Mouse (Mus musculus) liver, embryonic 11.5 days (tissue): ENCODE measurements around the gene Marveld2. TPM values are rescaled to one million over a fixed set of nuclear protein-coding genes. Genes with fewer than 3 reads are reported as not detected.

ENCODE experiments used
- ATAC-seq: fragments of 200-750 bp; cut with Nextera tagmentation; replicated peaks from 2 replicates; pipeline ENCODE4 v1.8.0; 2017; ENCODE audit warnings: moderate number of reproducible peaks, mild to moderate bottlenecking, moderate TSS enrichment, moderate library complexity; ENCODE audit not compliant: low FRiP score
- DNase-seq: peaks from one replicate; pipeline ENCODE4 v3.0.0-alpha.2; 2017; ENCODE audit warnings: low spot score
- H3K27ac ChIP-seq: fragments of 300-500 bp; sonication (generic); 2 replicates; pipeline ENCODE4 v1.5.1; 2014; ENCODE audit warnings: mild to moderate bottlenecking, low read depth, low read length, control low read depth
- H3K27me3 ChIP-seq: fragments of 300-500 bp; sonication (generic); replicated peaks from 2 replicates; pipeline ENCODE4 v1.6.1; 2014; ENCODE audit warnings: low read length, mixed read lengths; ENCODE audit not compliant: control insufficient read depth, insufficient read depth
- H3K36me3 ChIP-seq: fragments of 300-500 bp; sonication (generic); 2 replicates; pipeline ENCODE4 v1.6.1; 2014; ENCODE audit warnings: mild to moderate bottlenecking, low read length, moderate library complexity, mixed read lengths; ENCODE audit not compliant: control insufficient read depth, insufficient read depth
- H3K4me1 ChIP-seq: fragments of 300-500 bp; sonication (generic); replicated peaks from 2 replicates; pipeline ENCODE4 v1.6.1; 2014; ENCODE audit warnings: low read length, mixed read lengths; ENCODE audit not compliant: control insufficient read depth, insufficient read depth
- H3K4me2 ChIP-seq: fragments of 300-500 bp; sonication (generic); 2 replicates; pipeline ENCODE4 v1.6.1; 2014; ENCODE audit warnings: mild to moderate bottlenecking, control low read depth, moderate library complexity
- H3K4me3 ChIP-seq: fragments of 300-500 bp; sonication (generic); 2 replicates; pipeline ENCODE4 v1.5.1; 2014; ENCODE audit warnings: low read depth, low read length, control low read depth
- H3K9ac ChIP-seq: fragments of 300-500 bp; sonication (generic); 2 replicates; pipeline ENCODE4 v1.6.1; 2014; ENCODE audit warnings: low read depth, low read length, control low read depth
- H3K9me3 ChIP-seq: fragments of 300-500 bp; sonication (generic); 2 replicates; pipeline ENCODE4 v1.6.1; 2016; ENCODE audit warnings: low read length, inconsistent platforms, mixed read lengths; ENCODE audit not compliant: control insufficient read depth
- WGBS: fragments of 180-500 bp; shearing (Covaris S2); extraction: QIAGEN DNeasy Blood & Tissue Kit; methylation state at CpG from one replicate; pipeline ENCODE4 v1.1.7; 2014; 5-methylcytosine and 5-hydroxymethylcytosine counted together
- polyA plus RNA-seq: library from polyadenylated mRNA; unstranded; fragments of >200 nt; fragmentation: Nextera tagmentation; extraction: Ambion mirVana; gene quantifications from 2 replicates; pipeline ENCODE4 v1.2.1, GENCODE M21; 2014

The Marveld2 gene
- polyA plus RNA-seq, 1 experiment from 2014 or later: 9.1 TPM

- H3K36me3 ChIP-seq: no peaks in the 10 kb centered on the region
- peak overlapping the region; percentile 31; the same call in 1 of the 2 replicates for H3K4me3 ChIP-seq
- no peak overlapping the region for H3K27ac ChIP-seq
- 0 out of 2 replicates have a peak overlapping the region, but pooled peaks have one; percentile 25 for H3K9ac ChIP-seq
- H3K9me3 ChIP-seq: no peaks in the 10 kb centered on the region
- no peaks in the 10 kb centered on the region for H3K27me3 ChIP-seq
- DNase-seq: no peak
- 91% methylated on average over 11 of the region's 12 CpGs for WGBS
- H3K4me1 ChIP-seq: no peaks in the 10 kb centered on the region
- ATAC-seq: 0 out of 2 replicates have a peak, but pooled peaks have one; percentile 36
- peak overlapping the region; percentile 38 for H3K4me2 ChIP-seq
Observed at GRCm38 (mm10) chr13:100588646-100589045, 28.1 kb downstream of the Marveld2 start.

GRCm38 (mm10) chr13:100582144-100582543, 34.6 kb downstream of the Marveld2 start:
- no peaks in the 10 kb centered on the region for H3K27me3 ChIP-seq
- H3K4me2 ChIP-seq: no peak overlapping the region
- ATAC-seq (no peak), DNase-seq (no peak)
- H3K9me3 ChIP-seq: no peaks in the 10 kb centered on the region
- H3K36me3 ChIP-seq: no peaks in the 10 kb centered on the region
- H3K27ac ChIP-seq: no peak overlapping the region
- H3K9ac ChIP-seq: no peak overlapping the region
- no peaks in the 10 kb centered on the region for H3K4me1 ChIP-seq
- WGBS: 52% methylated on average over 6 of the region's 6 CpGs
- no peak overlapping the region for H3K4me3 ChIP-seq

GRCm38 (mm10) chr13:100581701-100582100, 35.1 kb downstream of the Marveld2 start:
- H3K4me3 ChIP-seq: no peak overlapping the region
- H3K9ac ChIP-seq: no peak overlapping the region
- DNase-seq (no peak), ATAC-seq (no peak)
- H3K4me2 ChIP-seq: no peak overlapping the region
- H3K36me3 ChIP-seq: no peaks in the 10 kb centered on the region
- H3K9me3 ChIP-seq: no peaks in the 10 kb centered on the region
- H3K4me1 ChIP-seq: no peaks in the 10 kb centered on the region
- 49% methylated on average over 3 of the region's 3 CpGs for WGBS
- no peaks in the 10 kb centered on the region for H3K27me3 ChIP-seq
- no peak overlapping the region for H3K27ac ChIP-seq

GRCm38 (mm10) chr13:100579951-100580350, 36.8 kb downstream of the Marveld2 start:
- Histone ChIP-seq H3K27me3 (no peaks in the 10 kb centered on the region), H3K36me3 (no peaks in the 10 kb centered on the region), H3K4me1 (no peaks in the 10 kb centered on the region), H3K9me3 (no peaks in the 10 kb centered on the region), H3K4me2 (no peak overlapping the region), H3K9ac (no peak overlapping the region), H3K27ac (no peak overlapping the region), H3K4me3 (no peak overlapping the region)
- ATAC-seq: no peak
- DNase-seq: no peak

- Histone ChIP-seq H3K4me2 (no peak overlapping the region), H3K9ac (no peak overlapping the region), H3K4me1 (no peaks in the 10 kb centered on the region), H3K9me3 (no peaks in the 10 kb centered on the region), H3K27ac (no peak overlapping the region), H3K36me3 (no peaks in the 10 kb centered on the region), H3K4me3 (no peak overlapping the region), H3K27me3 (no peaks in the 10 kb centered on the region)
- WGBS: 52% methylated on average over 3 of the region's 3 CpGs
- ATAC-seq: no peak
- no peak for DNase-seq
Observed at GRCm38 (mm10) chr13:100579220-100579619, 37.6 kb downstream of the Marveld2 start.

GRCm38 (mm10) chr13:100575950-100576349, 40.8 kb downstream of the Marveld2 start:
- DNase-seq (no peak), ATAC-seq (peak; percentile 47; the same call in 1 of the 2 replicates)
- Histone ChIP-seq H3K36me3 (no peaks in the 10 kb centered on the region), H3K27me3 (no peaks in the 10 kb centered on the region), H3K4me3 (no peak overlapping the region), H3K9me3 (no peaks in the 10 kb centered on the region), H3K4me1 (no peaks in the 10 kb centered on the region), H3K4me2 (no peak overlapping the region), H3K27ac (no peak overlapping the region), H3K9ac (no peak overlapping the region)
- WGBS: 27% methylated on average over 2 of the region's 2 CpGs

GRCm38 (mm10) chr13:100570713-100571112, 46.1 kb downstream of the Marveld2 start:
- ATAC-seq (no peak), DNase-seq (no peak)
- H3K36me3 ChIP-seq: no peaks in the 10 kb centered on the region
- 35% methylated on average over 2 of the region's 2 CpGs for WGBS
- no peaks in the 10 kb centered on the region for H3K4me1 ChIP-seq
- no peak overlapping the region for H3K4me2 ChIP-seq
- no peak overlapping the region for H3K4me3 ChIP-seq
- no peak overlapping the region for H3K27ac ChIP-seq
- no peaks in the 10 kb centered on the region for H3K9me3 ChIP-seq
- no peaks in the 10 kb centered on the region for H3K27me3 ChIP-seq
- H3K9ac ChIP-seq: no peak overlapping the region

- Histone ChIP-seq H3K4me2 (no peak overlapping the region), H3K27ac (no peak overlapping the region), H3K27me3 (no peaks in the 10 kb centered on the region), H3K9me3 (no peaks in the 10 kb centered on the region), H3K36me3 (no peaks in the 10 kb centered on the region), H3K4me3 (no peak overlapping the region), H3K9ac (no peak overlapping the region), H3K4me1 (no peaks in the 10 kb centered on the region)
- ATAC-seq (no peak), DNase-seq (no peak)
- WGBS: 97% methylated on average over 1 of the region's 1 CpGs
Observed at GRCm38 (mm10) chr13:100568359-100568758, 48.4 kb downstream of the Marveld2 start.

GRCm38 (mm10) chr13:100559449-100559848, 57.3 kb downstream of the Marveld2 start:
- Histone ChIP-seq H3K9me3 (no peaks in the 10 kb centered on the region), H3K4me2 (no peak overlapping the region), H3K4me3 (no peak overlapping the region), H3K36me3 (no peaks in the 10 kb centered on the region), H3K9ac (no peak overlapping the region), H3K27ac (no peak overlapping the region), H3K4me1 (no peaks in the 10 kb centered on the region), H3K27me3 (no peaks in the 10 kb centered on the region; the same call in 1 of the 2 replicates)
- DNase-seq (no peak), ATAC-seq (no peak)
- 76% methylated on average over 9 of the region's 9 CpGs for WGBS
